Mouse (Mus musculus) effector memory CD4-positive, alpha-beta T cell, adult 7 months (primary cell): ENCODE measurements around the gene Tbc1d25. TPM values are rescaled to one million over a fixed set of nuclear protein-coding genes. Genes with fewer than 3 reads are reported as not detected.

Experiments
- polyA plus RNA-seq: library from polyadenylated mRNA; unstranded; fragments of 100-300 nt; shearing (Covaris generic); gene quantifications from one replicate; pipeline ENCODE4 v1.2.1, GENCODE M21; 2017

The Tbc1d25 gene
- 30.2 TPM for polyA plus RNA-seq

GRCm38 (mm10) chrX:8175504-8176385 is at the start of gene Tbc1d25:
TSS of gene Tbc1d25 (minus strand) at chrX:8176181.

DNA sequence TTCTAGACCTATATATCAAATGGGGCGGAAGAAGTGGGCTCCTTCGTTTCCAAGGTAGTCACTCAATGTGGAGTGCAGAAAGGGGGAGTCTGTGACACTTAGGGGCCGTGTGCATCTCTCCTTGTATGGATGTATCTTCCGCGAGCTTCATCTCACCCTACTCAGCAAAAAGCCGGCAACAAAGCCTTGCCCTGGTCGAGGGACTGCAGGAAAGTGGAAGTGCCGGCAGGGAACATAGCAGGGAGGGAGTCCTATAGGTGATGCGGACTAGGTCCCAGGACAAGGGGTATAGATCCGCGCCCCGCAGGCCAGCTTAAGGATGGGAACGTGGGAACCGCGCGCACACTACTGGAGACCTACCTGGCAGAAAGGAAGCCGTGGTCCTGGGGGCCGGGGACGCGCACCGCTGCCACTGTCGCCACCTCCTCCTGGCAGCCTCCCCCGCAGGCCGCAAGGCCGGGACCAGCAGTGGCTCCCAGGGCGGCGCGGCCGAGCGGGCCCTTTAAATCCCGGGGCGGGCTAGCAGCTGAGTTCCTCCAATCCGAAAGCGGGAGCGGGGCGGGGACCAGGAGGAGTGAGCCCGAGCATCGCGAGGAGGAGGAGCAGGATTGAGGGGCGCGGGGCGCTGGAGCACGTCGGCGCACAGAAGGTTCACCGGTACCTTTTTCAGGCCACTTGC is 30.2 kb upstream of the Tbc1d25 start, which contains the start of gene Porcn:
Porcn (minus strand) TSS at position 511 of the 679 bp plus-strand sequence.

GRCm38 (mm10) chrX:8193419-8193723 is 17.4 kb upstream of the Tbc1d25 start, which contains the start of gene Ebp:
TSS of gene Ebp (minus strand) at chrX:8193512.

DNA sequence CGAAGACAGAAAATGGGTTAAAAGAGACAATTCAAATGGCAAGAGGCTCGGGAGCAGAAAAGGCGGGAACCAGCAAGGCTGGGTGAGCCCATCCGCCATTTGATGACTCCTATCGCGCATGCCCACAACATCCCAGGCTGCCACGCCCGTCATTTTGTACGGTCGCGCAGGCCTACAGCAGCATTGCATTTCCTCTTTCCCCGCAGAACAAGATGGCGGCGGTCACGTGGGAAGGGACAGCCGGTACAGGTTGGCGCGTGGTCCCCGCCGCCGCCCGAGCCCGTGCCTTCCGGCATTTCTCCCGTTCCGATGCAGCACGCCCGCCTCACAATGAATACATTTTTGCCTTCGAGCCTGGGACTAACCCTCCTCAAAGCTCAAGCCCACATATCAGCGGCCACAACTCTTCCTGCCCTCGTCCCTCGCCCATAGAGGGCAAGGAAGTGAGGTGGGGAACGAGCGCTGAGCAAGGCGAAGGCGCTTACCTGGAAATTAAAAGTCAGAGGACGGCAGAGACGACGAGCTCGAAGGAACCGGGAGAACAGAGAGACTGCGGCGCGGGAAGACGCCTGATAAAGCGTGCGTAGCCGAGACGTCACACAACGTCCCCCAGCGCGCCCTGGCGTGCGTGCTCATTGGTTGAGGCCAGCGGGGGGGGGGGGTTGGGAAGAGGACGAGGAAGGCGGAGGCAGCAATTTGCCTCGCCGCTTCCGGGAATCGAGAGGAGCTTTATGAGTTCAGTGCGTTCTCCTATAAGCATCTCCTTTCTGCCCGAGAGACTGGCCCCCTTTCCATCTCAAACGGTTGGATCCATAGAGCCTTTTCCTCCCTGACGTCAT is 30.6 kb downstream of the Tbc1d25 start, which contains the start of gene Rbm3:
Rbm3 (minus strand) TSS at position 728 of the 839 bp plus-strand sequence.

GRCm38 (mm10) chrX:8132017-8132976 is 43.7 kb downstream of the Tbc1d25 start, which contains the start of gene Wdr13:
TSS of gene Wdr13 (minus strand) at chrX:8132892.

Other genes starting within 250 kb of the Tbc1d25 start
- not detected for gene Eras, start 247.6 kb downstream of the Tbc1d25 start, polyA plus RNA-seq
- 15.1 TPM for gene Hdac6, start 228.3 kb downstream of the Tbc1d25 start, polyA plus RNA-seq
- not detected for gene Gata1, start 198.1 kb downstream of the Tbc1d25 start, polyA plus RNA-seq
- gene Glod5, start 157.7 kb downstream of the Tbc1d25 start, polyA plus RNA-seq, result not detected
- gene Suv39h1, start 101.4 kb downstream of the Tbc1d25 start, polyA plus RNA-seq, result 28.2 TPM
- gene Was, start 85.7 kb downstream of the Tbc1d25 start, polyA plus RNA-seq, result 33.1 TPM
- 23.0 TPM for gene Wdr13, start 43.3 kb downstream of the Tbc1d25 start, polyA plus RNA-seq
- 857 TPM for gene Rbm3, start 30.3 kb downstream of the Tbc1d25 start, polyA plus RNA-seq
- gene Ebp, start 17.3 kb upstream of the Tbc1d25 start, polyA plus RNA-seq, result 58.8 TPM
- gene Porcn, start 30.3 kb upstream of the Tbc1d25 start, polyA plus RNA-seq, result not detected
- gene Ftsj1, start 76.2 kb upstream of the Tbc1d25 start, polyA plus RNA-seq, result 12.5 TPM
- not detected for gene Slc38a5, start 95.0 kb upstream of the Tbc1d25 start, polyA plus RNA-seq
- gene Ssxb10, start 151.2 kb upstream of the Tbc1d25 start, polyA plus RNA-seq, result not detected
- not detected for gene Ssxb9, start 190.8 kb upstream of the Tbc1d25 start, polyA plus RNA-seq
- not detected for gene Ssxb1, start 237.1 kb upstream of the Tbc1d25 start, polyA plus RNA-seq